Mouse (Mus musculus): ENCODE results near the gene Foxl2. TPM values are rescaled to one million over a fixed set of nuclear protein-coding genes. Genes with fewer than 3 reads are reported as not detected.

The Foxl2 gene
- total RNA-seq, 1 experiment from 2014 or later = not detected

Other genes with a start within 250 kb of the Foxl2 start
- not detected in 2 replicates for gene Prr23a1, start 112.8 kb upstream of the Foxl2 start, total RNA-seq (2017)
- not detected in 2 replicates for gene Prr23a2, start 98.8 kb upstream of the Foxl2 start, total RNA-seq (2017)
- not detected in 2 replicates for gene Prr23a3, start 90.5 kb upstream of the Foxl2 start, total RNA-seq (2017)
- not detected in 2 replicates for gene 7420426K07Rik, start 52.2 kb upstream of the Foxl2 start, total RNA-seq (2017)
- 108 and 160 TPM in 2 replicates for gene Faim, start 31.1 kb downstream of the Foxl2 start, total RNA-seq (2017)
- gene Gm1123, start 80.4 kb downstream of the Foxl2 start, total RNA-seq (2017) = not detected in 2 replicates
- gene Pik3cb, start 185.3 kb downstream of the Foxl2 start, total RNA-seq (2017) = 4.5 and 5.8 TPM in 2 replicates